13 mouse cellular contexts compared by ENCODE assay signal in genomic region chr14:7821341-7821740, GRCm38 (mm10). TPM values are rescaled to one million over a fixed set of nuclear protein-coding genes. Genes with fewer than 3 reads are reported as not detected.
DNase-seq lines count a peak whose midpoint lies in the region; ATAC-seq lines count a peak whose summit lies in the region.
"Had no signal": no experiment of that assay in that cellular context is flagged by ENCODE, and none has a peak within 500 bp of the region (broad histone marks: within the 10 kb centered on the region; RNA-seq: fewer than 3 reads in every experiment).

No protein-coding gene starts in this region.

- H3K4me2 ChIP-seq in hindbrain, embryonic 12.5 days (replicated peaks), result peak overlapping the region; percentile 85; the same call in 1 of the 2 replicates
- no peak overlapping the region for H3K4me2 ChIP-seq in hindbrain, embryonic 11.5 days (replicated peaks; ENCODE audit: low read depth, low read length)
- peak overlapping the region; percentile 76 for H3K4me2 ChIP-seq in hindbrain, embryonic 15.5 days
- H3K4me2 ChIP-seq in neural tube, embryonic 13.5 days, result peak overlapping the region; percentile 91

- no peak overlapping the region for H3K9ac ChIP-seq in hindbrain, embryonic 12.5 days
- H3K9ac ChIP-seq in hindbrain, embryonic 11.5 days (ENCODE audit: low read depth, low read length), result no peak overlapping the region
- no peak overlapping the region for H3K9ac ChIP-seq in hindbrain, embryonic 15.5 days
- 0 out of 2 replicates have a peak overlapping the region, but pooled peaks have one; percentile 27 for H3K9ac ChIP-seq in neural tube, embryonic 13.5 days

- 0 out of 2 replicates have a peak, but pooled peaks cover 3% of the 10 kb centered on the region for H3K27me3 ChIP-seq in hindbrain, embryonic 12.5 days
- no peaks in the 10 kb centered on the region for H3K27me3 ChIP-seq in hindbrain, embryonic 11.5 days (ENCODE audit: control insufficient read depth, insufficient read depth, low read length)
- no peaks in the 10 kb centered on the region for H3K27me3 ChIP-seq in hindbrain, embryonic 15.5 days
- H3K27me3 ChIP-seq in neural tube, embryonic 13.5 days, result no peaks in the 10 kb centered on the region

- WGBS in hindbrain, embryonic 12.5 days, result 65% methylated on average over 8 of the region's 8 CpGs
- WGBS in hindbrain, embryonic 11.5 days, result 77% methylated on average over 8 of the region's 8 CpGs
- WGBS in hindbrain, embryonic 15.5 days, result 72% methylated on average over 8 of the region's 8 CpGs
- 45% methylated on average over 8 of the region's 8 CpGs for WGBS in neural tube, embryonic 13.5 days

- no peaks in the 10 kb centered on the region for H3K36me3 ChIP-seq in hindbrain, embryonic 12.5 days
- H3K36me3 ChIP-seq in hindbrain, embryonic 11.5 days (ENCODE audit: control insufficient read depth, insufficient read depth, low read length), result no peaks in the 10 kb centered on the region
- no peaks in the 10 kb centered on the region for H3K36me3 ChIP-seq in hindbrain, embryonic 15.5 days
- H3K36me3 ChIP-seq in neural tube, embryonic 13.5 days, result no peaks in the 10 kb centered on the region

- H3K4me3 ChIP-seq in hindbrain, embryonic 12.5 days, result no peak overlapping the region
- no peak overlapping the region for H3K4me3 ChIP-seq in hindbrain, embryonic 11.5 days (ENCODE audit: low read depth, low read length)
- H3K4me3 ChIP-seq in hindbrain, embryonic 15.5 days, result no peak overlapping the region
- peak overlapping the region; percentile 83 for H3K4me3 ChIP-seq in neural tube, embryonic 13.5 days

- ATAC-seq in hindbrain, embryonic 12.5 days (ENCODE audit: low FRiP score), result no peak
- no peak for ATAC-seq in hindbrain, embryonic 11.5 days (ENCODE audit: low FRiP score)
- ATAC-seq in hindbrain, embryonic 15.5 days (ENCODE audit: low FRiP score, low read depth), result no peak
- no peak for ATAC-seq in neural tube, embryonic 13.5 days (ENCODE audit: low read depth)
- ATAC-seq: activated CD4-positive, CD25-positive, alpha-beta regulatory T cell, adult 4 months; lung, postnatal 0 days had no signal

- no peaks in the 10 kb centered on the region for H3K9me3 ChIP-seq in hindbrain, embryonic 12.5 days (replicated peaks)
- no peaks in the 10 kb centered on the region for H3K9me3 ChIP-seq in hindbrain, embryonic 11.5 days (ENCODE audit: control insufficient read depth, low read length)
- H3K9me3 ChIP-seq in hindbrain, embryonic 15.5 days, result no peaks in the 10 kb centered on the region
- H3K9me3 ChIP-seq in neural tube, embryonic 13.5 days, result no peaks in the 10 kb centered on the region

- no peak for DNase-seq in hindbrain, embryonic 11.5 days (ENCODE audit: low spot score)
- peak; percentile 64 for DNase-seq in adipocyte (ENCODE audit: low spot score)
- no peak for DNase-seq in layer of hippocampus, adult 8-10 months (ENCODE audit: low spot score in 2 of 2)
- no peak for DNase-seq in left cerebral cortex, postnatal 36 days (ENCODE audit: low spot score in 2 of 2)
- DNase-seq: cerebellum, postnatal 36 days; kidney, adult 9 months had no signal

- H3K27ac ChIP-seq in hindbrain, embryonic 12.5 days, result no peak overlapping the region
- H3K27ac ChIP-seq in hindbrain, embryonic 11.5 days (ENCODE audit: low read depth, low read length), result no peak overlapping the region
- no peak overlapping the region for H3K27ac ChIP-seq in hindbrain, embryonic 15.5 days (replicated peaks)
- H3K27ac ChIP-seq in neural tube, embryonic 13.5 days (replicated peaks), result no peak overlapping the region

- peaks cover 45% of the 10 kb centered on the region for H3K4me1 ChIP-seq in hindbrain, embryonic 12.5 days
- H3K4me1 ChIP-seq in hindbrain, embryonic 11.5 days (replicated peaks; ENCODE audit: control insufficient read depth, insufficient read depth, low read length), result peaks cover 7% of the 10 kb centered on the region; the same call in 1 of the 2 replicates
- peaks cover 51% of the 10 kb centered on the region for H3K4me1 ChIP-seq in hindbrain, embryonic 15.5 days (replicated peaks)
- H3K4me1 ChIP-seq in neural tube, embryonic 13.5 days (replicated peaks), result peaks cover 71% of the 10 kb centered on the region

- intact Hi-C loops in left cerebral cortex, postnatal 36 days (cut with DNase I), result no loop called here

RNA-seq across cellular contexts. Expression of gene Flnb, which starts 3.6 kb away (rescaled TPM):
- polyA plus RNA-seq in hindbrain, embryonic 12.5 days (2016; fragmentation: Nextera tagmentation; extraction: Ambion mirVana), result 32.4 and 37.3 TPM in 2 replicates
- 12.9 and 16.5 TPM in 2 replicates for polyA plus RNA-seq in hindbrain, embryonic 11.5 days (2014; fragmentation: Nextera tagmentation; extraction: Ambion mirVana)
- 7.8 and 22.5 TPM in 2 replicates for polyA plus RNA-seq in hindbrain, embryonic 15.5 days (2015; fragmentation: Nextera tagmentation; extraction: Ambion mirVana)
- polyA plus RNA-seq in neural tube, embryonic 13.5 days (2015; fragmentation: Nextera tagmentation; extraction: Ambion mirVana), result 8.2 and 10.7 TPM in 2 replicates
- 10 to 100 TPM; 61.3 to 89.9 (median 77.8) TPM for total RNA-seq in layer of hippocampus, adult 8-10 months (2022)
- 10 to 100 TPM; 20.7 to 44.9 TPM for total RNA-seq in left cerebral cortex, postnatal 36 days (2021)

RNA-seq across cellular contexts. Expression of gene Gm26661, which starts 30.0 kb away (rescaled TPM):
- polyA plus RNA-seq in hindbrain, embryonic 12.5 days (2016; fragmentation: Nextera tagmentation; extraction: Ambion mirVana), result not detected in 2 replicates
- not detected in 2 replicates for polyA plus RNA-seq in hindbrain, embryonic 11.5 days (2014; fragmentation: Nextera tagmentation; extraction: Ambion mirVana)
- 0.49 and 0.52 TPM in 2 replicates for polyA plus RNA-seq in hindbrain, embryonic 15.5 days (2015; fragmentation: Nextera tagmentation; extraction: Ambion mirVana)
- not detected in 2 replicates for polyA plus RNA-seq in neural tube, embryonic 13.5 days (2015; fragmentation: Nextera tagmentation; extraction: Ambion mirVana)
- not detected for total RNA-seq in layer of hippocampus, adult 8-10 months (2022)
- total RNA-seq in left cerebral cortex, postnatal 36 days (2021), result not detected
- total RNA-seq: left cerebral cortex, adult 8-10 months had no signal
- polyA plus RNA-seq: activated CD4-positive, CD25-positive, alpha-beta regulatory T cell, adult 4 months; gonadal fat pad, adult 2 months; lung, postnatal 0 days had no signal
